Mouse (Mus musculus): Measurements from ENCODE around the gene Cnst.

Cnst gene

GRCm38 (mm10) chr1:179545768-179546550 lies at the start of gene Cnst, which contains the start of gene Tfb2m:
TSS of gene Cnst (plus strand) at chr1:179546370.
TSS of gene Tfb2m (minus strand) at chr1:179546267.
- peak; percentile 99 for DNase-seq

GRCm38 (mm10) chr1:179499257-179499656 lies 46.9 kb upstream of the Cnst start:
- DNase-seq = no peak

- DNase-seq = no peak
Observed at GRCm38 (mm10) chr1:179502565-179502964, 43.6 kb upstream of the Cnst start.

GRCm38 (mm10) chr1:179506530-179507315 lies 39.4 kb upstream of the Cnst start:
- DNase-seq = no peak

GRCm38 (mm10) chr1:179510546-179511340 lies 35.4 kb upstream of the Cnst start:
- no peak for DNase-seq

GRCm38 (mm10) chr1:179511895-179512294 lies 34.3 kb upstream of the Cnst start:
- DNase-seq = no peak

GRCm38 (mm10) chr1:179516941-179517712 lies 29.0 kb upstream of the Cnst start:
- no peak for DNase-seq

GRCm38 (mm10) chr1:179517713-179518465 lies 28.3 kb upstream of the Cnst start, which contains the start of gene Smyd3:
TSS of gene Smyd3 (minus strand) at chr1:179518041.
- peak; percentile 83 for DNase-seq

GRCm38 (mm10) chr1:179519901-179520300 lies 26.3 kb upstream of the Cnst start:
- DNase-seq = no peak

GRCm38 (mm10) chr1:179539054-179539453 lies 7.1 kb upstream of the Cnst start:
- no peak for DNase-seq

- DNase-seq = no peak
Observed at GRCm38 (mm10) chr1:179539887-179540286, 6.3 kb upstream of the Cnst start.

- no peak for DNase-seq
Observed at GRCm38 (mm10) chr1:179541502-179541901, 4.7 kb upstream of the Cnst start.

GRCm38 (mm10) chr1:179546551-179546917 lies 364 bp downstream of the Cnst start:
- DNase-seq = no peak

GRCm38 (mm10) chr1:179547176-179547575 lies 1.0 kb downstream of the Cnst start:
- DNase-seq = no peak

- no peak for DNase-seq
Observed at GRCm38 (mm10) chr1:179548220-179548619, 2.0 kb downstream of the Cnst start.

GRCm38 (mm10) chr1:179548996-179549752 lies 3.0 kb downstream of the Cnst start:
- DNase-seq = no peak

- no peak for DNase-seq
Observed at GRCm38 (mm10) chr1:179551336-179551735, 5.2 kb downstream of the Cnst start.

GRCm38 (mm10) chr1:179551921-179552320 lies 5.8 kb downstream of the Cnst start:
- DNase-seq = no peak

GRCm38 (mm10) chr1:179552751-179553150 lies 6.6 kb downstream of the Cnst start:
- DNase-seq = no peak

- no peak for DNase-seq
Observed at GRCm38 (mm10) chr1:179553197-179553948, 7.2 kb downstream of the Cnst start.
